Mouse (Mus musculus) spleen, adult 10 weeks (tissue): Measurements from ENCODE around the gene Amn. TPM values are rescaled to one million over a fixed set of nuclear protein-coding genes. Genes with fewer than 3 reads are reported as not detected.

Source experiments
- polyA plus RNA-seq: library from polyadenylated mRNA; stranded (reverse); fragments of 350-450 nt; fragmentation: Illumina TruSeq; extraction: RNeasy Lipid Tissue Mini Kit (QIAGEN cat#74804); gene quantifications from one replicate; pipeline ENCODE4 v1.2.3, GENCODE M21; 2015; ENCODE audit warnings: low replicate concordance; ENCODE audit not compliant: insufficient read depth

The Amn gene
- polyA plus RNA-seq, result not detected

GRCm38 (mm10) chr12:111270629-111271277 lies at the start of gene Amn:
Amn (plus strand) TSS chr12:111271095.

Other genes starting within 250 kb of the Amn start
- gene Rcor1, start 231.7 kb upstream of the Amn start, polyA plus RNA-seq, result 39.1 TPM
- 34.5 TPM for gene Traf3, start 104.7 kb upstream of the Amn start, polyA plus RNA-seq
- gene 4930595D18Rik, start 86.6 kb upstream of the Amn start, polyA plus RNA-seq, result not detected
- 6.6 TPM for gene Cdc42bpb, start 106.6 kb downstream of the Amn start, polyA plus RNA-seq
- not detected for gene Lbhd2, start 135.7 kb downstream of the Amn start, polyA plus RNA-seq
- gene Exoc3l4, start 145.9 kb downstream of the Amn start, polyA plus RNA-seq, result 7.5 TPM
- gene Tnfaip2, start 171.4 kb downstream of the Amn start, polyA plus RNA-seq, result 21.0 TPM
- 0.59 TPM for gene Gm266, start 214.7 kb downstream of the Amn start, polyA plus RNA-seq